Mouse (Mus musculus) lung, adult 10 weeks (tissue): ENCODE results near the gene Msh5. TPM values are rescaled to one million over a fixed set of nuclear protein-coding genes. Genes with fewer than 3 reads are reported as not detected.

Experiments used
- polyA plus RNA-seq: library from polyadenylated mRNA; stranded (reverse); fragments of 350-450 nt; fragmentation: Illumina TruSeq; extraction: RNeasy Lipid Tissue Mini Kit (QIAGEN cat#74804); gene quantifications from one replicate; pipeline ENCODE4 v1.2.3, GENCODE M21; 2014; ENCODE audit warnings: low read depth, low replicate concordance; ENCODE audit not compliant: insufficient read depth

Gene Msh5
- polyA plus RNA-seq: 3.1 TPM

DNA sequence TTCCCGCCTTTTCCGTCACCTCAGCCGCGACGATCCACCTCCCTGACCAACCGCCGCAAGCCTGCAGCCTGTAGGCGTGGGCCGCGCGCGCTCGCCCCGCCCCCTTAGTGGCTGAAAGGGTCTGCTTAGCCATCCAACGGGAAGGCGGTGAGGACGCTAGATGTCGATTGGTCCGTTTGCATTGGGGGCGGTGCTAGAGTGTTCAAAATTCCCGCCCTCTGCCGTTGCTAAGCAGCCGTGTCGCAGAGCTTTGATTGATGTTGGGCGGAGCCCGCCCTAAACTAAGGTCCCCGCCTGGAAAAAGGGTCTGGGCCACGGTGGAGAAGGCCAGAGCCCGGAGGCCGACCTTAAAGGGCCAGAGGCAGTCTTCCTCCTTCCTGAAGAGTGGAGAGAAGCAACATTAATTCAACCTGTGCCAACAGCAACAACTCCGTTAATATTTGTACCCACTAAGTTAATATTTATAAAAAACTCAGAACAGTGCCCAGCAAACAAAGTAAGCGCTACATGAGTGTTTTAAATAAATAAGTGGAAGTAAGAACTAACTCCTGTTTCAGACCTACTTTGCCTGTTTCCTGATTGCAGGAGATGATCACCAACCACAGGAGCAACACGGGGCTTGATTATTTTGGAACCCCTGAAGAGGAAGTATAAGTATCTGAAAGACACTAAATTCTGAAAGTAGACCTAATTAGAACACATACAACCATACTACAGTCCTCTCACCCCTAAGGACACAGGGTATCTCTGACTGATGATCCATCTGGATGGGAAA lies at the start of gene Msh5:
Gene Msh5, minus strand, starts transcription at position 65 of the 775 bp plus-strand sequence.

DNA sequence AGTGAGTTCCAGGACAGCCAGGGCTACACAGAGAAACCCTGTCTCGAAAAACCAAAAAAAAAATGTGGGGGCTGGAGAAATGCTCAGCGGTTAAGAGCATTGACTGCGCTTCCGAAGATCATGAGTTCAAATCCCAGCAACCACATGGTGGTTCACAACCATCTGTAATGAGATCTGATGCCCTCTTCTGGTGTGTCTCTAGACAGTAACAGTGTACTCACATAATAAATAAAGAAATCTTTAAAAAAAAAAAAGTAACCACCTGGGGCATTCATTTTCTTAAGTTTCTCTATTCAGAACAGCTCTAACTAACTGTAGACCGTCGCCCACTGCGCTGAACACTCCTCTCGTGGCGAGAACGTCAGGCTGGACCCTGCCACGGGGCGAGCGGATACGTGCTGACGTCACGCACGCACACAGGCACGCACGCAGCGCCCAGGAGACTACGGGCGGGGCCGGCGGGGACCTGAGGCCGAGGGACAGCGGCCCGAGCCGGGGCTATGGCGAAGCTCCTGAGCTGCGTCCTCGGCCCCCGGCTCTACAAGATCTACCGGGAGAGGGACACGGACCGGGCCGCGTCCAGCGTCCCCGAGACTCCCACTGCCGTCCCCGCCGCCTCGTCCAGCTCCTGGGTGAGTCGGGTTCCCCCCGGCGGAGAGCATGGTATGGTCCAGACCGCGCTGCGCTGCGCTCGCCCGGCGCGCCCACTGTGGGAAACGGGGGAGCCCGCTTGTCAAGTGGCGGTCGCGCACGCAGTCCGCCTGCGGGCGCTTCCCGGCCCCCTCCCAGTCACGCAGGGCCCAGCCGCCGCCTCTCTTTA lies 42.5 kb upstream of the Msh5 start, which contains the start of gene Abhd16a:
Gene Abhd16a, plus strand, starts transcription at position 439 of the 820 bp plus-strand sequence.

GRCm38 (mm10) chr17:35085208-35085865 lies 38.8 kb upstream of the Msh5 start, which contains the start of gene Ly6g6f:
Gene Ly6g6f (minus strand): TSS chr17:35085610.

GRCm38 (mm10) chr17:35077786-35078233 lies 31.3 kb upstream of the Msh5 start, which contains the start of gene Ly6g6d:
Gene Ly6g6d (minus strand): TSS chr17:35078065.

DNA sequence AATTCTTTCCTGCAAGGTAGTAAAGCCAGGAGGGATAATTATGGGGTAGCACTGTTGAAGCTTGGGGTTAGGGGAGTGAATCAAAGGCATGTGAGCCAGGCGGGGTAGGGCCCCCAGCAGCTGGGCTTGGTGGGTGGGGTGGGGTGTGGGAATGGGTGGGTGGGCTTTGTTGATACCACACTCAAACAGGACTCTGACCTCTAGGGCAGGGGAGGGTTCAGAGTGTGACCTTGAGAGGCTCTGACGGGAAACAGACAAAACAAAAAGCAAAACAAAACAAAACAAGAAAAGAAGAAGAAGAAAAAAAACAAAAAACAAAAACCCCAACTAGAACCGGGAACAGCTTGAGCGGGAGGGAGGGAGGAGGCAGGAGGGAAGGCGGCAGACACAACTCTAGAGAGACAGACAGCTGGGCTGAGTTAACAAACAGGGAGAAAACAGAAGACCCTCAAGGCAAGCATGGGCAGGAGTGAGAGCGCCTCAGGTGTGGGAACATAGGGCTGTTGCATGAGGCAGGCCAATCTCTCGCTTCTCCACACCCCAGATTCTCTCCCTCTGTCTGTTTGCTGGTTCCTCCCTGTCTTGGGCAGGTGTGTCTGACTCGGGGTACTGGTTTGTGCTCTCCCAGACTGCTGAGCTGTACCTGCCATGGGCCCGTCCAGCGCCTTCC lies 30.1 kb upstream of the Msh5 start, which contains the start of gene Ly6g6e:
Gene Ly6g6e, plus strand, starts transcription at position 396 of the 670 bp plus-strand sequence.

GRCm38 (mm10) chr17:35066084-35066483 lies 19.5 kb upstream of the Msh5 start, which contains the start of gene Mpig6b:
Gene Mpig6b (minus strand): TSS chr17:35066184.

DNA sequence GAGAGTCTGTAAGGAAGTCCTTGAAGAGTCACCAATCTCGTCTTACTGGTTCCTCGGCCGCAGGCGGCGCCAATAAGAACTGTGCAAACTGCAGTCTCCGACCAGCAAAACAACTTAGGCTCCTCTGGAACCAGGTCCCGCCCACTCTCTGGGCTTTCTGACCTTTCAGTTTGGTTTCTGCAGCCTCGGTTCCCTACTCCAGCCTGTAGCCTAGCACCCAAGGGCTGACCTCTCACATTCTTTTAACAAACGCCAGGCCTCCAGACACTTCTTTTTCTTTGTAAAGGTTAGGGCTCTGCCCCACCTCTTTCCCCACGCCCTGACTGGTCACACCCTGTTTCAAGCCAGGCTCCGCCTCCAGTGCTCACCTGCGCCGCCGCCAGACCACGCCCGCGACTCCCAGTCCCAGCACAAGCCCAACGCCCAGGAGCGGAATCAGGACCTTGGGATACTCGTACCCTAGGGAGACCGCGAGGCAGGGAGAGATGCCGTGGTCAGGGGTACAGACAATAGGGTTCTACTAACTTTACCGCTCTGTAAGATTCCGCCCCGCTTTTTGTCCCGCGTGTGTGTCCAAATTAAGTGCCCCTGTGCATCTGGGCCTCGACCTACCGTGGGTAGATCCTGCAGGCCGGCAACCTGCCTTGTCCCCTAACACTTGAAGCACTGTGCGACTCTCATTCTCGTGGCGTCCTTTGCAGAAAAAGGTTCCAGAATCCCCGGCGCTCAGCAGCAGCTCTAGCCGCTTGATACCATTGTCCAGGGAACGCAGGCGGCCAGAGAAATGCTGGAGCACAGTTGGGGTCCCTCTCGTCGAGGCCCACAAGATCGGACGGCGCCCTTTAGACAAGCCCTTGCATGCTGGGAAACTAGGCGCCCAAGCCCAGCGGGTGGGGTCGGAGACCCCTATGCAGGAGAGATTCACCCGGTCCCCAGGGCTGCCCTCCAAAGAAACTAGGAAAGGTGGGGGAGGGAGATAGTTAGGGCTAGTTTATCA lies 18.7 kb upstream of the Msh5 start, which contains the start of gene Ly6g6c:
Gene Ly6g6c, plus strand, starts transcription at position 438 of the 997 bp plus-strand sequence.

GRCm38 (mm10) chr17:35058911-35059892 lies 12.7 kb upstream of the Msh5 start, which contains the start of gene Ddah2:
Gene Ddah2 (plus strand): TSS chr17:35059035.

GRCm38 (mm10) chr17:35049561-35050016 lies 3.0 kb upstream of the Msh5 start, which contains the start of gene Clic1:
Gene Clic1 (plus strand): TSS chr17:35049966.

GRCm38 (mm10) chr17:35027277-35028068 lies 19.1 kb downstream of the Msh5 start, which contains the start of gene Sapcd1:
Gene Sapcd1 (minus strand): TSS chr17:35028016.

GRCm38 (mm10) chr17:35016376-35016775 lies 30.2 kb downstream of the Msh5 start, which contains the start of gene Vwa7:
Gene Vwa7 (plus strand): TSS chr17:35016579.

GRCm38 (mm10) chr17:35000717-35001451 lies 45.7 kb downstream of the Msh5 start, which contains the start of gene Vars:
Gene Vars (plus strand): TSS chr17:35000987.

DNA sequence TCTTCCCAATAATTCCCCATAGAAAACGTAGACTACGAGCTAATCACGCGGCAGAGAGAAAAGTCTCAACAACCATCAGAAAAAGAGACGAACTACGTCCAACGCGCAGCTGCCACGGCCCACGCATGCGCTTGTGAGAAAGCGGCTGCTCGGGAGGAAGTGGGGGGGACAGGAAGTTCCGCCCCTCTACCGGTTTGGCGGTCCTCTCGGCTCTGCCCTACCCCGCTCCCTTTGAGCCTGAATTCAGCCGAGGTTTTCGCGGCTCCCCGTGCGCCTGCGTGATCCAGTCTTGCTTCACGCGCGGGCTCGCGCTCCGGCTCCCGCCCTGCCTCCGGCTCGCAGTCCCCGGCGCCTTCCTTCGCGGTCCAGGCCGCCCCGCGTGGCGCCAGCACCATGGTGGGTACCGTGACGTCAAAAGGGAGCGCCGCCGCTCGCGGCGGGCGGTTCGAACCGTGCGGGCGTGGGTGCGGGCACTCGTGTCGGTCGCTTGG lies 64.8 kb downstream of the Msh5 start, which contains the start of gene Lsm2:
Gene Lsm2, plus strand, starts transcription at position 173 of the 491 bp plus-strand sequence.

